Mouse (Mus musculus) left cerebral cortex, adult 9 months (tissue): Measurements from ENCODE around the gene Vps35l.

ENCODE experiments used
- DNase-seq, 2 experiments: peaks; one replicate each; pipeline ENCODE4 v3.0.0; 2022; ENCODE audit warnings: low spot score in 2 of 2

The Vps35l gene

GRCm38 (mm10) chr7:118777598-118778394, 37.8 kb downstream of the Vps35l start:
- DNase-seq: peak; percentile 25 to 42

GRCm38 (mm10) chr7:118778561-118778960, 38.5 kb downstream of the Vps35l start:
- DNase-seq: no peak

- DNase-seq: peak in 1 of 2 experiments; percentile 40
Observed at GRCm38 (mm10) chr7:118783305-118784001, 43.4 kb downstream of the Vps35l start.

- DNase-seq: no peak
Observed at GRCm38 (mm10) chr7:118786091-118786490, 46.1 kb downstream of the Vps35l start.

- no peak for DNase-seq
Observed at GRCm38 (mm10) chr7:118787326-118787725, 47.3 kb downstream of the Vps35l start.

GRCm38 (mm10) chr7:118788481-118788880, 48.5 kb downstream of the Vps35l start:
- no peak for DNase-seq

- no peak for DNase-seq
Observed at GRCm38 (mm10) chr7:118790292-118790691, 50.3 kb downstream of the Vps35l start.

GRCm38 (mm10) chr7:118793899-118794298, 53.9 kb downstream of the Vps35l start:
- no peak for DNase-seq

- DNase-seq: no peak
Observed at GRCm38 (mm10) chr7:118795779-118796178, 55.8 kb downstream of the Vps35l start.

- no peak for DNase-seq
Observed at GRCm38 (mm10) chr7:118796838-118797237, 56.8 kb downstream of the Vps35l start.

- DNase-seq: no peak
Observed at GRCm38 (mm10) chr7:118797600-118797999, 57.6 kb downstream of the Vps35l start.

GRCm38 (mm10) chr7:118798105-118798570, 58.1 kb downstream of the Vps35l start:
- DNase-seq: no peak

- no peak for DNase-seq
Observed at GRCm38 (mm10) chr7:118800112-118800734, 60.2 kb downstream of the Vps35l start.

- no peak for DNase-seq
Observed at GRCm38 (mm10) chr7:118801791-118802190, 61.8 kb downstream of the Vps35l start.

GRCm38 (mm10) chr7:118803425-118803824, 63.4 kb downstream of the Vps35l start:
- DNase-seq: no peak

- no peak for DNase-seq
Observed at GRCm38 (mm10) chr7:118806631-118807411, 66.8 kb downstream of the Vps35l start.

- no peak for DNase-seq
Observed at GRCm38 (mm10) chr7:118807899-118808298, 67.9 kb downstream of the Vps35l start.

GRCm38 (mm10) chr7:118811407-118812106, 71.5 kb downstream of the Vps35l start:
- no peak for DNase-seq

GRCm38 (mm10) chr7:118813592-118813991, 73.6 kb downstream of the Vps35l start:
- no peak for DNase-seq

GRCm38 (mm10) chr7:118816275-118816674, 76.2 kb downstream of the Vps35l start:
- DNase-seq: no peak

- no peak for DNase-seq
Observed at GRCm38 (mm10) chr7:118817741-118818140, 77.7 kb downstream of the Vps35l start.
